Mouse (Mus musculus): Measurements from ENCODE around the gene Oog1. TPM values are rescaled to one million over a fixed set of nuclear protein-coding genes. Genes with fewer than 3 reads are reported as not detected.

Gene Oog1
- polyA plus RNA-seq (2012; rRNA removed; ENCODE audit: low replicate concordance): not detected in 2 replicates

DNA sequence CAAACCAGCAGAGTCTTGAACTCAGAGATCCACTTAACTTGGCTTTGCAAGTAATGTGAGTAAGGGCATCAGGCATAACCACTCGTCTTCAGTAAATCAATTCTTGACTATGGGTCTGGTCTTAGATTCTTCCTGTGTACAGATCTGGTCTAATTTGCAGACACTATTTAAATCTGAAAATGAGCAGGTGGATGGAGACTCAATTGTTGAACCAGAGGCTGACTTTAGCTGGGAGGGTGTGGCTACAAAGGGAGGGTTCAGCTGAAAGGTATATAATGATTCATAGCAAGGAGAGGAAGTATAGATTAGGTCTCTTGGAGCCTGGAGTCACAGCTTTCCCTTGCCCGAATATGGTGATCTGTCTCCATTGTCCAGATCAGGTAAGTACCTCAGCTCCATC, at the start of gene Oog1:
TSS of gene Oog1 (plus strand) at position 301 of the 400 bp plus-strand sequence.

DNA sequence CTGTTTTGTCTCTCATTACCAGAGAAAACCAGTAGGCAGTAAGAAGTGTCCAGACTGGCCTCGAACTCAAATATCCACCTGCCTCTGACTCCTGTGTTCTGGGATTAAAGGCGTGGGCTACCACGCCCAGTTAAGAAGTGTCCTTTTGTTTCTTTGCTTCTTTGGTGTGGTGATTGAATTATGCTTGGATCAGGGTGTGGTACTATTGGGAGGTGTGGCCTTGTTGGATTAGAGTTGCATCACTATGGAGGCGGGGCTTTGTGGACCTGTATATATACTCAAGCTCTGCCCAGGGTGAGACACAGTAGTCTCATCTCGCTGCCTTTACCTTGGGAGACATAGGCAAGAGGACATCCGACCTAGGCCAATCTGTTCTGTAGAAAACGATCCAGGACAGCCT, 16.1 kb downstream of the Oog1 start, which contains the start of gene Gm4027:
TSS of gene Gm4027 (plus strand) at position 301 of the 400 bp plus-strand sequence.

DNA sequence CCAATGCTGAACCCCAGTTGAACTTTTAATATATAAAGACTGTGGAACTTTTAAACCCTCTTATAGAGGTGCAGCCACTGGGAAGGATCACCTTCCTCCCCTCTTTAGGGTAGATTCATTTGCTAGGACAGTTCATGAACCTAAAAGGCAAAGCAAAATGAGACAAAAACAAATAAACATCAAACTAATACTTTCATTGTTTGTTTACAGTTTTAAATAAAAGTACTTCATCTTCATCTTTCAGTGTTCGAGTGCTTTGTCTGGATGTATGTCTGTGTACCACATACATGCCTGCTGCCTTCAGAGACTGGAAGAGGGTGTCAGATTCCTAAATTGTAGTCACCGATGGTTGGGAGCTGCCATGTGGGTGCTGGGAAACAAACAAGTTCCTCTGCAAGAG, 42.0 kb downstream of the Oog1 start, which contains the start of gene Gm16381:
TSS of gene Gm16381 (minus strand) at position 101 of the 400 bp plus-strand sequence.

Other genes with a start within 250 kb of the Oog1 start
- gene Sptlc2, start 214.3 kb upstream of the Oog1 start, polyA plus RNA-seq (2012; rRNA removed; ENCODE audit: low replicate concordance): 6.3 and 12.0 TPM in 2 replicates
- gene Slirp, start 158.8 kb upstream of the Oog1 start, polyA plus RNA-seq (2012; rRNA removed; ENCODE audit: low replicate concordance): 6.1 and 22.0 TPM in 2 replicates
- 16.1 and 18.7 TPM in 2 replicates for gene Alkbh1, start 158.7 kb upstream of the Oog1 start, polyA plus RNA-seq (2012; rRNA removed; ENCODE audit: low replicate concordance)
- 6.1 and 12.5 TPM in 2 replicates for gene Snw1, start 130.4 kb upstream of the Oog1 start, polyA plus RNA-seq (2012; rRNA removed; ENCODE audit: low replicate concordance)
- gene Gm5788, start 108.0 kb upstream of the Oog1 start, polyA plus RNA-seq (2012; rRNA removed; ENCODE audit: low replicate concordance): not detected in 2 replicates
- not detected in 2 replicates for gene Gm8300, start 88.4 kb upstream of the Oog1 start, polyA plus RNA-seq (2012; rRNA removed; ENCODE audit: low replicate concordance)
- gene Gm4027, start 16.2 kb downstream of the Oog1 start, polyA plus RNA-seq (2012; rRNA removed; ENCODE audit: low replicate concordance): not detected in 2 replicates
- not detected in 2 replicates for gene Gm16381, start 41.9 kb downstream of the Oog1 start, polyA plus RNA-seq (2012; rRNA removed; ENCODE audit: low replicate concordance)
- gene Gm21319, start 173.1 kb downstream of the Oog1 start, polyA plus RNA-seq (2012; rRNA removed; ENCODE audit: low replicate concordance): not detected in 2 replicates
- gene Gm21936, start 192.8 kb downstream of the Oog1 start, polyA plus RNA-seq (2012; rRNA removed; ENCODE audit: low replicate concordance): not detected in 2 replicates
- gene BB287469, start 213.9 kb downstream of the Oog1 start, polyA plus RNA-seq (2012; rRNA removed; ENCODE audit: low replicate concordance): not detected in 2 replicates
- not detected in 2 replicates for gene Gm2001, start 239.7 kb downstream of the Oog1 start, polyA plus RNA-seq (2012; rRNA removed; ENCODE audit: low replicate concordance)

Measured in mammary gland, adult 2 months (tissue).